Mouse (Mus musculus) MEL (cell line): ENCODE data around the gene Rnf26. TPM values are rescaled to one million over a fixed set of nuclear protein-coding genes. Genes with fewer than 3 reads are reported as not detected.

ENCODE experiments used
- DNase-seq: peaks from one replicate; pipeline ENCODE4 v3.0.0; 2011; ENCODE audit warnings: low read depth, low spot score
- H3K27ac ChIP-seq: 2 replicates; pipeline ENCODE4 v1.5.1; 2012; ENCODE audit warnings: low read depth, mild to moderate bottlenecking, control low read depth, low read length, moderate library complexity; ENCODE audit not compliant: control insufficient read depth
- H3K27me3 ChIP-seq, 2 experiments: fragments of 150-350 bp in 1 of 2; sonication (generic) in 1 of 2; 2 replicates each; pipeline ENCODE4 v1.6.1; 2012; ENCODE audit warnings: low read length in 2 of 2, mild to moderate bottlenecking in 2 of 2, improper control_type of control experiment in 1 of 2, moderate library complexity in 1 of 2; ENCODE audit not compliant: insufficient read depth in 2 of 2, control insufficient read depth in 1 of 2
- H3K36me3 ChIP-seq, 2 experiments: 2 replicates each; pipeline ENCODE4 v1.6.1; 2012 to 2014; ENCODE audit warnings: low read length in 2 of 2, improper control_type of control experiment in 1 of 2, inconsistent platforms in 1 of 2, mild to moderate bottlenecking in 1 of 2; ENCODE audit not compliant: insufficient read depth in 2 of 2, control insufficient read depth in 1 of 2
- H3K4me1 ChIP-seq, 2 experiments: fragments of 150-350 bp in 1 of 2; sonication (generic) in 1 of 2; 2 replicates each; pipeline ENCODE4 v1.6.1; 2012; ENCODE audit warnings: low read length in 2 of 2, improper control_type of control experiment in 1 of 2, mild to moderate bottlenecking in 1 of 2; ENCODE audit not compliant: insufficient read depth in 2 of 2, control insufficient read depth in 1 of 2
- H3K4me3 ChIP-seq, 2 experiments: fragments of 150-350 bp in 1 of 2; sonication (generic) in 1 of 2; 2 replicates each; pipeline ENCODE4 v1.5.1; 2012; ENCODE audit warnings: low read depth in 2 of 2, low read length in 2 of 2, mild to moderate bottlenecking in 2 of 2, moderate library complexity in 2 of 2, control low read depth in 1 of 2, improper control_type of control experiment in 1 of 2; ENCODE audit not compliant: control insufficient read depth in 1 of 2, insufficient read depth in 1 of 2
- H3K79me2 ChIP-seq: 2 replicates; pipeline ENCODE4 v1.6.1; 2012; ENCODE audit warnings: mild to moderate bottlenecking, low read length, moderate library complexity; ENCODE audit not compliant: control insufficient read depth, poor library complexity, insufficient read depth
- H3K9ac ChIP-seq: 2 replicates; pipeline ENCODE4 v1.6.1; 2012; ENCODE audit warnings: low read depth, mild to moderate bottlenecking, control low read depth, low read length, moderate library complexity; ENCODE audit not compliant: control insufficient read depth, poor library complexity, severe bottlenecking
- H3K9me3 ChIP-seq: fragments of 150-350 bp; sonication (generic); replicated peaks from 2 replicates; pipeline ENCODE4 v1.6.1; 2012; ENCODE audit warnings: mild to moderate bottlenecking, low read length, improper control_type of control experiment, moderate library complexity; ENCODE audit not compliant: insufficient read depth
- CHD2 ChIP-seq: IDR thresholded peaks from 2 replicates; pipeline ENCODE4 v1.6.1; 2011; ENCODE audit warnings: low read length, improper control_type of control experiment
- CTCF ChIP-seq, 3 experiments: IDR thresholded peaks in 2 of 3; conservative IDR thresholded peaks in 1 of 3; 2 replicates each; pipeline ENCODE4 v1.5.1; 2011 to 2012; ENCODE audit warnings: low read length in 3 of 3, low read depth in 2 of 3, mild to moderate bottlenecking in 2 of 3, improper control_type of control experiment in 1 of 3, inconsistent platforms in 1 of 3, mixed read lengths in 1 of 3, moderate library complexity in 1 of 3; ENCODE audit not compliant: control insufficient read depth in 1 of 3, insufficient read depth in 1 of 3, poor library complexity in 1 of 3, severe bottlenecking in 1 of 3
- ETS1 ChIP-seq: IDR thresholded peaks from 2 replicates; pipeline ENCODE4 v1.6.1; 2012; ENCODE audit warnings: low read depth, mild to moderate bottlenecking, inconsistent platforms, low read length, improper control_type of control experiment, moderate library complexity
- JUND ChIP-seq: IDR thresholded peaks from 2 replicates; pipeline ENCODE4 v1.6.1; 2011; ENCODE audit warnings: low read depth, mild to moderate bottlenecking, improper control_type of control experiment, low read length
- MAFK ChIP-seq: IDR thresholded peaks from 2 replicates; pipeline ENCODE4 v1.6.1; 2011; ENCODE audit warnings: low read depth, mild to moderate bottlenecking, low read length, improper control_type of control experiment, borderline replicate concordance
- MAZ ChIP-seq: IDR thresholded peaks from 2 replicates; pipeline ENCODE4 v1.6.1; 2012; ENCODE audit warnings: low read depth, mild to moderate bottlenecking, inconsistent platforms, low read length, improper control_type of control experiment
- MEF2A ChIP-seq: IDR thresholded peaks from 2 replicates; pipeline ENCODE4 v1.6.1; 2014; ENCODE audit warnings: low read depth, mild to moderate bottlenecking, inconsistent platforms, low read length, improper control_type of control experiment; ENCODE audit not compliant: poor library complexity, insufficient replicate concordance, severe bottlenecking; ENCODE audit errors: extremely low read depth
- MXI1 ChIP-seq: IDR thresholded peaks from 2 replicates; pipeline ENCODE4 v1.6.1; 2011; ENCODE audit warnings: mild to moderate bottlenecking, low read depth, low read length, improper control_type of control experiment
- NRF1 ChIP-seq: IDR thresholded peaks from 2 replicates; pipeline ENCODE4 v1.6.1; 2014; ENCODE audit warnings: low read depth, mild to moderate bottlenecking, inconsistent platforms, low read length, improper control_type of control experiment, moderate library complexity; ENCODE audit not compliant: poor library complexity, insufficient read depth, severe bottlenecking
- RAD21 ChIP-seq: IDR thresholded peaks from 2 replicates; pipeline ENCODE4 v1.6.1; 2011; ENCODE audit warnings: mild to moderate bottlenecking, low read depth, low read length, improper control_type of control experiment
- SIN3A ChIP-seq: IDR thresholded peaks from 2 replicates; pipeline ENCODE4 v1.6.1; 2012; ENCODE audit warnings: low read length, improper control_type of control experiment, inconsistent platforms
- SMC3 ChIP-seq: IDR thresholded peaks from 2 replicates; pipeline ENCODE4 v1.6.1; 2011; ENCODE audit warnings: low read depth, low read length, improper control_type of control experiment
- TCF12 ChIP-seq: IDR thresholded peaks from 2 replicates; pipeline ENCODE4 v1.6.1; 2014; ENCODE audit warnings: low read depth, mild to moderate bottlenecking, inconsistent platforms, low read length, improper control_type of control experiment, moderate library complexity
- UBTF ChIP-seq: IDR thresholded peaks from 2 replicates; pipeline ENCODE4 v1.6.1; 2012; ENCODE audit warnings: low read depth, mild to moderate bottlenecking, inconsistent platforms, low read length, improper control_type of control experiment, moderate library complexity, borderline replicate concordance; ENCODE audit not compliant: insufficient read depth
- ZC3H11A ChIP-seq: IDR thresholded peaks from 2 replicates; pipeline ENCODE4 v1.6.1; 2012; ENCODE audit warnings: low read depth, mild to moderate bottlenecking, inconsistent platforms, low read length, improper control_type of control experiment
- ZNF384 ChIP-seq: IDR thresholded peaks from 2 replicates; pipeline ENCODE4 v1.6.1; 2012; ENCODE audit warnings: low read depth, mild to moderate bottlenecking, inconsistent platforms, low read length, improper control_type of control experiment
- polyA plus RNA-seq, 2 experiments: library from polyadenylated mRNA; stranded (reverse) in 1 of 2; unstranded in 1 of 2; fragments of >175 nt in 1 of 2; fragments of >200 nt in 1 of 2; gene quantifications; 2 replicates each; pipeline versions ENCODE4 v1.2.1 to v1.2.4; 2012; ENCODE audit warnings: low replicate concordance in 2 of 2, low read depth in 1 of 2; ENCODE audit not compliant: insufficient read length in 2 of 2, insufficient read depth in 1 of 2, missing spikeins in 1 of 2
- total RNA-seq: library from RNA; depleted of rRNA; stranded (reverse); fragments of 300-350 nt; gene quantifications from 2 replicates; pipeline ENCODE4 v1.2.3, GENCODE M21; 2012

Gene Rnf26
- total and polyA plus RNA-seq, 3 experiments: 14.0 to 55.1 TPM; not detected in 1

- Histone ChIP-seq H3K4me3 (no peak overlapping the region), H3K79me2 (no peaks in the 10 kb centered on the region), H3K36me3 (peaks cover 0 to 25% of the 10 kb centered on the region in 2 experiments; a peak in 2 of 4 replicates), H3K4me1 (peaks cover 5 to 38% of the 10 kb centered on the region in 2 experiments), H3K9ac (no peak overlapping the region), H3K27me3 (no peaks in the 10 kb centered on the region), H3K27ac (0 out of 2 replicates have a peak overlapping the region, but pooled peaks have one; percentile 2), H3K9me3 (no peaks in the 10 kb centered on the region)
- no peak for TF ChIP-seq TCF12
- TF ChIP-seq CTCF (IDR thresholded peaks at IDR 0.05 in 2 of 3, conservative IDR thresholded peaks at IDR 0.05 in 1 of 3; ENCODE audit: control insufficient read depth in 1 of 3, insufficient read depth in 1 of 3, low read depth in 2 of 3, low read length in 3 of 3, poor library complexity in 1 of 3, severe bottlenecking in 1 of 3): no peak
- no peak for TF ChIP-seq MXI1
- DNase-seq: no peak
Observed at GRCm38 (mm10) chr9:44049381-44050165, 63.7 kb downstream of the Rnf26 start.

DNA sequence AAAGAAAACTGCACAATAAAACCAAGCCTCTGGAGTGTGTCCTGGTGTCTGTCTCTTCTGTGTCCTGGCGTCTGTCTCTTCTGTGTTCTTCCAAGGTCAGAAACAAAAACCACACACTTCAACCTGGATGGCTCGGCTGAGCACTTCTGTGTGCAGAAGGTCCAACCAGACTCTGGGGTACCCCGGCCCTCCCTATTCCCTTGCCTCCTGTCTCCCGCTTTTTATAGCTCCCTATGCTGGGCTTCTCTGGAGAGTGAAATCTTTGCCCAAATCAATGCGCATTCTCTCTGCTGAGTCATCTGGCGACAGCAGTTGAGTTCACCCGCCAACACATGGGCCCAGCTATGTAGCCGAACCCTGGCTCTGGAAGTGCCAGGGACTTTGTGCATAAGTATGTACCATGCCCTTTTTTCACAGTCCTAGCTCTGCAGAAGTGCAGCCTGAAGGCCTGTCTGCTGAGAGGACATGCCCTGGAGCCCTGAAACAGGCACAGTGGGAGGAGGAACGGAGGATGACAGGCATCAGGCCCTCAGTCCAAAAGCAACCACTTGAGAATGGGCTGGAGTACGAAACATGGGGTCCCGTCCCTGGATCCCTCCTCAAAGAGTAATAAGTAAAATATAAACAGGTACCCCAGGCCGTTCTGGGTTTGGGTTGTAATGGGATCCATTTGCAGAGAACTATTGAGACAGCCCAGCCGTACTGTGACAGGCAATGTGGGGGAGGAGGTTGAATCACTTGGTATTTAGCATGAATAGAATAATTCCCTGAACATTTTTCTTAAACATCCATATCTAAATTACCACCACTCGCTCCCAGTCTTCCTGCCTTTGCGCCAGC is 64.6 kb downstream of the Rnf26 start:
- Histone ChIP-seq H3K4me1 (peaks cover 5 to 46% of the 10 kb centered on the region in 2 experiments), H3K36me3 (peaks cover 0 to 30% of the 10 kb centered on the region in 2 experiments; a peak in 2 of 4 replicates), H3K4me3 (no peak overlapping the region), H3K9ac (no peak overlapping the region), H3K9me3 (no peaks in the 10 kb centered on the region), H3K79me2 (no peaks in the 10 kb centered on the region), H3K27ac (0 out of 2 replicates have a peak overlapping the region, but pooled peaks have one; percentile 2), H3K27me3 (no peaks in the 10 kb centered on the region)
- TF ChIP-seq ETS1 (no peak), SIN3A (no peak), CTCF (IDR thresholded peaks at IDR 0.05 in 2 of 3, conservative IDR thresholded peaks at IDR 0.05 in 1 of 3; ENCODE audit: control insufficient read depth in 1 of 3, insufficient read depth in 1 of 3, low read depth in 2 of 3, low read length in 3 of 3, poor library complexity in 1 of 3, severe bottlenecking in 1 of 3) (no peak), SMC3 (no peak), CHD2 (no peak), UBTF (no peak), MEF2A (no peak), MAZ (no peak), ZNF384 (no peak), RAD21 (no peak), NRF1 (no peak), ZC3H11A (no peak), JUND (no peak), MAFK (no peak)
- no peak for DNase-seq
